Mouse (Mus musculus): ENCODE data around the gene Csf3r.

The Csf3r gene

DNA sequence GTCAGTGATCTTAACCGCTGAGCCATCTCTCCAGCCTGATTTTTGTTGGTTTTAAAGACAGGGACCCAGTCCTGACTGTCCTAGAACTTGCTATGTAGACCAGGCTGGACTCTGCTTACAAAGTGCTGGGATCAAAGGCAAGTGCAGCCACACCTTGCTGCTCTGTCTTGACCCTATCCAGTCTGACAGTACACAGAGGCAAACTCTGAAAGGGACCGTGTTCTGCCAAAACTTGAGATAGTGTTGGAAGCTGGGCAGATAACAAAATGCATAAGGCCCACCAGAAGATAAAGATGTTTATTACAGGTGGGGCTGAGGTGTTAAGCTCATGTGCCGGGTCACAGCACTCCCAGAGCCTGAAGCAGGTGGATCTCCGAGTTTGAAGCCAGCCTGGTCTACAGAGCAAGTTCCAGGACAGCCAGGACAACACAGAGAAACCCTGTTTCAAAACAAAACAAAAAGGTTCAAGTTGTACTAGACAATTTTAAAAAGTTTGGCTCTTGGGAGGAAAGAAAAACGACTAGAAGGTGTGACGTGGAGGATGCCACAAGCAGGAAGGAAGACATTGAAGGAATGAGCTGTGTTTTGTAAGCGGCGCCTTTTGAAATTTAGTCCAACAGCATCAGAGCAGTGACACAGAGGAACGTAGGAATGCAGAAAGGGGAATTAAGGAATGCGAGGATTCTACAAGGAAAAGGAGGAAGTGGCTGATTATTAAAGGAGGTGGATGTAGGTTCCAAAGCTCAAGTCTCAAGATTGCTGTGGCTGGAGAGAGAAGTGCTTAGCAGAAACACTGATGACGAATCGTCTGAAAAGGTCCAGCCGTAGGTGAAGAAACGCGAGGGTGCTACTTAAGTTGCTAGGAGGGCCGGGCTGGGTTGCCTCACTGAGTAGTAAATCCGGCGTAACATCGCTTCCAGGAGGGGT, 33.1 kb downstream of the Csf3r start:
- in situ Hi-C loops (cut with MboI, MseI), result loop anchor here (5.0 kb wide), 1 partner anchor 35 kb away; no protein-coding TSS in a partner anchor

DNA sequence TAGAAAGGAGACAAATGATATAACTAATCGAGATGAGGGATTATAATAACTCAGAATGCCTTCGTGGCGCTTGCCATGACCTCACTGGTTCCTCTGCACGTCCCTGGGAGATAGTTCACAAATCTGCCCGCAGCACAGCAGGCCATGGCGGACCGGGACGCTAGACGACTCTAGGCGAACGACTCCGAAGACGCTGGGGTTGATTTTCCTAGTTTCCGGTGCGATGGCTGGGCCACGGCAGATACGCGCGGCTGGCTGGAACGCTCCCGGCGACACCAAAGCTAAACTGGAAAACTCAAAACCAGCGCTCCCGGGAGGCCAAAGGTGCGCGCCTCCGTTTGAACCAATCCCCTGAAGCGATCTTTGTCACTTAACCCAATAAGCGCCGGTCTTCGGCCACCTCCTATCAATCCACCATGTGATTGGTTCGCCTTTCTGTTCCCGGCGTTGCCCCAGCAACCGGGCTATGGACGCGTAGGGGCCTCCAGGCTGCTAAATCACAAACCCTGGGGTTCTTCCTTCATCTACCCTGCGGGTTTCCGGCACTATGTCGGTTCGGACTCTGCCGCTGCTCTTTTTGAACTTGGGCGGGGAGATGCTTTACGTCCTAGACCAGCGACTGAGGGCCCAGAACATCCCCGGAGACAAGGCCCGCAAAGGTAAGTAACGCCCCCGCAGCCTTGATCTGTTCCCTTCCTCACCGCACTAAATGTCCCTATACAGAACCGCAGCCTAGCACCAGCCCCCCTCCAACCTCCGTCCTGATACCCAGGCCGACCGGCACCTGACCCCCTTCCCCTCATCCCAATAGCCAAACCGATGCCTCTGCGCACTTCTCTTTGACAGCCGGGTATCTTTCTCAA, 34.0 kb downstream of the Csf3r start, which contains the start of gene Oscp1:
Gene Oscp1 (plus strand): TSS at position 432 of the 863 bp plus-strand sequence.
- in situ Hi-C loops (cut with MboI, MseI), result loop anchor here (5.0 kb wide), 1 partner anchor 34 kb away; no protein-coding TSS in a partner anchor

DNA sequence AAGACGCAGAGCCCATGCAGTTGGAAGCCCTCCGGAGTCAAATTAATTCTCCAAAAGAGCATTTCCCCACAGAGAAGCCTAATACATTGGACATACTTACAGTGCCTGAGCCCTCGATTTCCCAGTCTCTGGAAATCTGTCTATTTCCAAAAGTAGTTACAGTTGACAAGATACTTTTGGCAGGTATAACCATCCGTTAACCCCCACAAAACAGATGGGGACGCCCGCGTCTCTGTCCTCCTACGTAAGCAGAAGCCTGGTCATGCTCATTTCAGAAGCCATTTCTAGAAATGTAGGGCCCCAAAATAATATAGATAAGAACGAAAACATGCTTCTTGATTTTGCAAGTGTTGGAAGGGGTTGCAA, 34.6 kb downstream of the Csf3r start:
- in situ Hi-C loops (cut with MboI, MseI), result loop anchor here (5.0 kb wide), 1 partner anchor 33 kb away; no protein-coding TSS in a partner anchor

DNA sequence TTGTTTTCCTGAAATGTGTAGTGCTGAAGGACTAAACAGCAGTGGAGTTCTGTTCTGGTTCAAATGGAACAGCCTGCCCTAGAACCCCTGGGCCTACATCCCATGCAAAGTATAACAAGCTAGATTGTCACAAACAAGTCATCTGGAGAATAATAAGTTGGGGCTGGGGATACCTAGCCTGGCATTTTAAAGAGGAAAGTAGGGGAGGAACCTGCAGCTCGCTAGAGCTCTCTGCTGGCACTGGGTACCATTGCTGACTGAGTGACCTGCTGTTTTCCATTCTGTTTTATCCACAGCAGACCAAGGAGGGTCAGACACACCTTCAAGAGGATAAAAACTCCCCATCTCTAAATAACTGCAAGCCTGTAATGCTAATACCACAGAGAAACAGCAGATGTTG, 38.5 kb downstream of the Csf3r start:
- in situ Hi-C loops (cut with MboI, MseI), result no loop called here

DNA sequence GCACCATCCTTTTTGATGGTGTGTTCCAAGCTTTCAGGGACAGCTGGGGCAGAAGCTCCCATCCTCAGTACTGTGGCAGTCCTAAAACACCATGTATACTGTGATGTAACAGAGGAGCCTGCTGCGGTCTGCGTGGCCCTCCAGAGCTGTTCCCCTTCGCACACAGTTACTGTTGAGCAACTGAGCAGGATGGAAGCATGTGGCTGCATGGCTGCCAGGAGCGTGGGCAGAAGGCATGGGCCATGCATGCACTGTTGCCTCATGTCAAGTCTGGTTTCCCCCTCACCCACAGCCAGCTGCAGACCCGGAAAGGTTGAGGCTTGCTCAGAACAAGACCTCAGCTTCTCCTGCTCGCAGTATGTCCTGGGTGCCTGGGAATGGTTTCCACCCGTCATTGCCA, 40.9 kb downstream of the Csf3r start:
- in situ Hi-C loops (cut with MboI, MseI), result no loop called here

DNA sequence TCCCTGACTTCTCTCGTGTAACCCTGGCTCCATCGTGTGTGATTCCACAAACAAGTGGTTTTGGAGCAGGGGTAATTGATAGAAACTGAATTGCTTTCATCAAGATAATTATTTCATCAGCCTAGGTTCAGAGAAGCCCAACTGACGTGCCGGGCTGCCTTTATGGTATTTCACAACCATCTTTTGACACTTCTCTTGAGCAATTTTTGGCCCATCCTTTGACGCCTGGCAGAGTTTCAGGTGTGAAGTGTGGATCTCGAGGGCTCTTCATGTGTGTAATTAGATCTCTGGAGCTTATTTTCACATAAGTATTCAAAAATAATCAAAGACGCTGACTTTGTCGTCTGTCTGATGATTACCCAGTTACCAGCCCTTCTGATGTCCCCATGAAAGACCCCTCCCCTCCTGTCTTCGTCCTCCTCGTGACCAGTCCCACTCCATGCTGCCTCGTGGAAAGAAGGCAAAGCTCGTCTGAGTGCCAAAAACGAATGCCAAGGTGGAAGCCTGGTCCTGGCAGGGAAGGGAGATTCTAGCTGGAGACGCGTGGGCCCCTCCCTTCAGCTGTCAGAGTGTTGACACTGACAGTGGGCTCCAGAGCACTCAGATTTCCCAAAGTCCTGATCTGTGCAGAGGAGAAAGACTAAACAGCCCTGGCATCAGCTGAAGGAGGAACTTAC, 43.2 kb downstream of the Csf3r start:
- in situ Hi-C loops (cut with MboI, MseI), result no loop called here

DNA sequence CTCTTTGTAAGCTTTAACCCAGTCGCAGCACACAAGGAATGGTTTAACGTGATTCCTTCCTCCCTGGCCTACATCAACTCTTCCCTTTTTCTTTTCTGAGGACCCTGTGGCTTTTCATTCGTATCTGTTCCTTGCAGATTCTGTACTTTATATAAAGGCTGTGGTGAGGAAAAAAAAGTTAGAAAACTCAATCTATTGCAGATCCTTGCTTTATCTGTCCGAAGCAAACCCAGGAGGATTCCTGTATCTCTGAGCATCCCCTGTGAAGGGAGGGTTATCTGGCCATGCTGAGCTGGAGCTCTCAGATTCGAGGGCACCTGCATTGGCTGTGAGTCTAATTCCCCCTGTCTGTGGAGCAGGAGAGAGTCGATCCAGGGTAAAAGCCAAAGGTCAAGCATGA, 44.5 kb downstream of the Csf3r start:
- in situ Hi-C loops (cut with MboI, MseI), result no loop called here

DNA sequence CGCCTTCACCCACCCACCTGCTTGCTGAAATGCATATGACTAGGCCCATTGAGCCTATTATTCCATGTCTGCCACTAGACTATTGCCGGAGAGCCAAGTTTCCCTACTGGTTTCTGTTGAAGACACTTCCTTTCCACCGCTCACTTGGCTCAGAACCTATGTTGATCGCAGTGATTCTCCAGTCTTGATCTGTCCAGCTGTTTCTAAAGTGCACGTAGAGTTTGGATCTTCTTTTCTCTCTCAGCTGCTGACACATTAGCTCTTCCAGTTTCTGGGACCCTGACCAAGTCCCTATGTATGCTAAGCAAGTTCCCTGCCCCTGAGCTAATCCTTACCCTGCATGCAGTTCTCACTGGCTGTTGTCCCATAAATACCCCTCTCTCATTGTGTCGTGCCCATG, 53.5 kb downstream of the Csf3r start:
- in situ Hi-C loops (cut with MboI, MseI), result no loop called here

DNA sequence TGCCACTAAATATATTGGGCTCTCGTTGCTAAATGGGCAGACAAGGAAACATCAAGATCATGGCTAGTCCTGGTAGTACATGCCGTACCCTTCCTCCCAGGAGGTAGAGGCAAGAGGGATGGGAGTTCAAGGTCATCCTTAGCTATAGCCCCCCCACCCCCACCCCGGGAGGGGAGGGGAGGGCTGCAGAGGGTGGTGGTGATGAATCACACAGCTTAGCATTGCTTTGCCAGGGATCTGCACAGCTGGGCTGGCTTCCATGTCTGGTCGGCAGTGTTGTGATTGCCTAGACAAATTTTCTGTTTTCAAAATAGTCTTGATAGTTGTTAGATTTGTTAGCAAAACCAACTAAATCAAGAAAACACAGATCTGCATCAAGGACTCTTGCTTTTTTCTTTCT, 54.9 kb downstream of the Csf3r start:
- in situ Hi-C loops (cut with MboI, MseI), result no loop called here

DNA sequence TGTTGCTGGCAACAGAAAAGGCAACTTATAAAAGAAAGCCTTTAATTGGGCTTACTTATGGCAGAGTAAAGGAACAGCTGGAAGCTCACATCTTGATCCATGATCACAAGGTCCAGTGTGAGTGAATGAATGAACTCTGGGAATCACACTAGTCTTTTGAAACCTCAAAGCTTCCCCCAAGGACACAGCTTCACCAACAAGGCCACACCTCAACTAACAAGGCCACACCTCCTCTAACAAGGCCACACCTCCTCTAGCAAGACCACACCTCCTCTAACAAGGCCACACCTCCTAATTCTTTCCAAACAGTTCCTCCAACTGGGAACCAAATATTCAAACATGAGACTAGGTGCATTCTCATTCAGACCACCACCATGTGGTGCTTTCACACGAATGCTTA, 57.3 kb downstream of the Csf3r start:
- in situ Hi-C loops (cut with MboI, MseI), result loop anchor here (5.0 kb wide), 1 partner anchor 36 kb away; no protein-coding TSS in a partner anchor

DNA sequence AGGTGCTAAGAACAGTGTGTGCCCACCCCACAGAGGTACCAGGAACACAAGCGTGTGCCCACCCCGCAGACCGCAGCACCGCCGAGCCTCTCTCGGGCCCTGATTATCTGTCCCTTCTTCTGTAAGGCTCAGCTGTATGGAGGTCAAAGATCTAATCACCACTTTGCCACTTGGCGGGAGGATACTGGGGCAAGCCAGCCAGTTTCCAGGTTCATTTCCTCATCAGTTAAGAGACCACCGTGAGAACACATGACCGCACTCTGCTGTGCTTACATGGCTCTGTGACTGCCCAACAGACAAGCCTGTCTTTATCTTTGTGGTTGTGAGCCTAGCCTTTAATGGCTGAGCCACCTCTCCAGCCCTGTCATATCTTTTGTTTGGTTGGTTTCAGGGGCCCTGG, 58.7 kb downstream of the Csf3r start:
- in situ Hi-C loops (cut with MboI, MseI), result loop anchor here (5.0 kb wide), 1 partner anchor 34 kb away; no protein-coding TSS in a partner anchor

DNA sequence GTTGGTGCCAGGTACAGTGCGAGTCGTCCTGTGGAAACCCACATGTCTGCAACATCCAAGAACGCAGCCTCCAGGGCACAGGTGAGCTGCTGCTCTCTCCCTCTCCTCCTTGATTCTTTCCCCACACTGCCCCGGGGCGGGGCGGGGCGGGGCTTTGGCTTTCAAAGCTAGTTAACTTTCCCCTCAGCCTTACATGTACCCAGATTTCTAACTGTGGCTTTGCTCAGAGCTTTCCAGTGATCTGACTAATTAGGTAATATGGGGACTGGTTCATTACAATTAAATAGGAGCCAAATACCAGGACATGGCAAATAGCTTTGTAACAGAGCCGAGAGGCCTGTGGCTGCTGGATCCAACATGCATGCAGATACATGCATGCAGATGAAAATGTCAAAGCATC, 60.0 kb downstream of the Csf3r start:
- in situ Hi-C loops (cut with MboI, MseI), result loop anchor here (5.0 kb wide), 1 partner anchor 33 kb away; no protein-coding TSS in a partner anchor

DNA sequence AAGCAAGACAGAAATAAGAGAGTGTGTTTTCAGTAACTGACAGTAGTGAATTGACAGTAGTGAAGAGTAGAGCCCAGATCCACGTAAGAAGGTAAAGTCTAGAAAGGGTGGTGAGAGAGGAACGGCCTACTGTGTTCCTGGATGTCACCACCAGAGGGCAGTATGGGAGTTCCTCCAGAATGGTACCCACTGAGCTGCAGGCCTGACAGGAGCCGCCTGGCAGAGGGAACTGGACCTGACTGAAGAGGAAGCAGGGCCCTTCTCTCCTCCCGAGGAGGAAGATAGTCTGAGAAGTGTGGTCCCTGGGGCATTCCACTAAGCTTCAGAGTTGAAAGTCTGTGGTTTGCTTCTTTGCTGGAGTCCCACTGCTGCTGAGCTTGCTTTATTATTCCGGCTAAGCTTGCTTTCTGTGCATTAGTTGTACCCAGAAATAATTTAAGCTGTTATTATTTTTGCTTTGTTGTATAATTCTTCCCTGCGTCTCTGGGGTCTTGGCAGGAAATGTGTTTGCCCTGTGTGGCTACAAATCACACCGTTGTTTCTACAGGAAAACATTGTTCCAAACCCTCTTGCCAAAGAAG, 61.7 kb downstream of the Csf3r start:
- in situ Hi-C loops (cut with MboI, MseI), result loop anchor here (5.0 kb wide), 1 partner anchor 66 kb away; no protein-coding TSS in a partner anchor

DNA sequence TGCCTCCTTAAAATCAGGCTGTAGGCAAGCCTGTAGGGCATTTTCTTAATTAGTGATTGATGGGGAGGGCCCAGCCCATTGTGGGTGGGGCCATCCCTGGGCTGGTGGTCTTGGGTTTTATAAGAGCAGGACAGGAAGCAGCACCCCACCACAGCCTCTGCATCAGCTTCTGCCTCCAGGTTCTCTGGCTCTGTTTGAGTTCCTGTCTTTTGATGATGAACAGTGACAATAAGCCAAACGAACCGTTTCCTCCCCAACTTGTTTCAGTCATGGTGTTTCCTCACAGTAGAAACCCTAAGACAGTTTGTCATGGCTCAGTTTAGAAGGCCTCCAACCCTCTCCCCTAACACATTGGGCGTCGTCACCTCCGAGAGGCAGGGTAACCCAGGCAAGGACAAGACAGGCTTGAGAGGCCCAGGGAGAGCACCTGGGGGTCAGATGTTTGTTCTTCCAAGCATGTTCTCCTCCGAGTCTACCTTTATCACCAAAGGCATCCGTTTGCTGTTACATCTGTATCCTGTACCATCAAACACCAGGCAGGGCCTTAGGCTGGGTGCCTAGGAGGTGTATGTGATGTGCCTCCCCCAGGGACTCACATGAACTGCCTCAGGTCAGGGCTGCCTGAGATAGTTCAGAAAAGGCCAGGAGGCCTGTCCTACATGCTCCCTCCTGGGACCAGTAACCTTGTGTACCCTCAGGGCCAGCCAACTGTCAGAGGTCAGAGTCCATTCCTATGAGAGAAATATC, 65.9 kb downstream of the Csf3r start:
- in situ Hi-C loops (cut with MboI, MseI), result loop anchor here (5.0 kb wide), 1 partner anchor 33 kb away; the partner anchor contains the start of gene Oscp1

DNA sequence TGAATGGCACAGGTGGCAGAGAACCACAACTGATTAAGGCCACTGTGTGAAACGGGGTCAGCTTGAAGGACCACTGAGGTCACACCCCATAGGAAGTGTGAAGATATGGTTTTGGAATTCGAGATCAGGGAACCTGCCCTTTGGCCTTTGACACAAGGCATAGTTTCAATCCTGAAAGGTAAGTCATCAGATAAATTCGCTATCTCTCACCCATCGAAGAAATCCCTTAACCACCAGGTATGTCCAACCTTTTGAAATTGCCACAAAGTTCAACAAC, 66.4 kb downstream of the Csf3r start:
- in situ Hi-C loops (cut with MboI, MseI), result loop anchor here (5.0 kb wide), 1 partner anchor 33 kb away; the partner anchor contains the start of gene Oscp1

DNA sequence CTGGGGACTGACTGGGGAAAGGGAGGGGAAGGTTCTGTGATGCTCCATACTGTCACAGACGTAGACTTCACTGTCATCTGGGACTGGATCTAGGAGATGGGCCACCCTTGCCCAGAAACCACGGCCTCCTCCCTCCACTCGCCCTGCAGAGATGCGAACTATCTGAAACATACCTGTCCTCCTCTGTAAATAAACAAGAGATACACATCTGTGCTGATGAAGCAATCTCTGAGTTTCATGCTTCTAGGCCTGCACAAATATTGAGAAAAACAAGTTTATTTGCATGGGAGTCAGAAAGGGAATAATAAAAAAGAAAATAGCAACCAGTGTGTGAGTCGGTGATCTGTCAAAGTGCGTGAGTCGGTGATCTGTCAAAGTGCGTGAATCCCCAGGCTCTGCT, 67.5 kb downstream of the Csf3r start:
- in situ Hi-C loops (cut with MboI, MseI), result loop anchor here (5.0 kb wide), 1 partner anchor 35 kb away; the partner anchor contains the start of gene Oscp1
